In the genomic region with DNA sequence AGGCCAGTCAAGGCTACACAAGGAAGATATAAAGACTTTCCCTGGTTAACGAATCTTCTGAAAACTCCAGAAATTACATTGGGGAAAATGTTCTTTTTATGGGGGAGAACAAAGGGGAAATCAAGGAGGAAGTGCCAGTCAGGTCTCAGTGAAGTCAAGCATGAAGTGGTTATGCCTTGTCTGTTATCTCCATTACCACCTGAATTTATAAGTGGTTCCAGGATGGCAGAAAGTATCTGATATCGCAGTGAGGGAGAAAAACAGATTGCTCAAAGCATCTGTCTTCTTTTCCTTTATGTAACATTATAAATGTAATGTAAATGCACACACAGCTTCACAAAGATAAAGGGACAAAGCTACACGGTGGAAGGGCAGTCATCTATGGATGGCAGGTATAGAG, we compare ENCODE assay signal across 18 mouse cellular contexts.
"Had no signal": no experiment of that assay in that cellular context is flagged by ENCODE, and none has a peak within 500 bp of the region (broad histone marks: within the 10 kb centered on the region; RNA-seq: fewer than 3 reads in every experiment).

No protein-coding gene starts in this region.

- H3K27ac ChIP-seq: midbrain, embryonic 10.5 days; neural tube, embryonic 13.5 days; neural tube, embryonic 15.5 days had no signal

- DNase-seq: lung, adult 18-20 months; lung, embryonic 14.5 days; lung, postnatal 10 days; lung, postnatal 4 days; midbrain, embryonic 14.5 days; retina, postnatal 1 day; right cerebral cortex, adult 18-20 months; right cerebral cortex, postnatal 25 days; right cerebral cortex, postnatal 4 days; spleen, adult 18-20 months; thymus, adult 2 months; thymus, postnatal 25 days; thymus, postnatal 4 days had no signal

- H3K9ac ChIP-seq: lung, embryonic 14.5 days; neural tube, embryonic 13.5 days; neural tube, embryonic 15.5 days had no signal

- H3K36me3 ChIP-seq: midbrain, embryonic 10.5 days; neural tube, embryonic 13.5 days; neural tube, embryonic 15.5 days had no signal

- H3K4me3 ChIP-seq: midbrain, embryonic 10.5 days; myocyte; neural tube, embryonic 13.5 days; neural tube, embryonic 15.5 days had no signal

- H3K4me2 ChIP-seq: lung, embryonic 14.5 days; neural tube, embryonic 13.5 days; neural tube, embryonic 15.5 days had no signal

- H3K9me3 ChIP-seq: midbrain, embryonic 10.5 days; neural tube, embryonic 13.5 days; neural tube, embryonic 15.5 days had no signal

- H3K4me1 ChIP-seq: midbrain, embryonic 10.5 days; neural tube, embryonic 13.5 days; neural tube, embryonic 15.5 days had no signal

- ATAC-seq: midbrain, embryonic 16.5 days had no signal

- H3K27me3 ChIP-seq: neural tube, embryonic 13.5 days; neural tube, embryonic 15.5 days had no signal
